Mouse (Mus musculus): ENCODE data around the gene Gm5108.

- no peak for TF ChIP-seq POLR2A (IDR thresholded peaks at IDR 0.05; ENCODE audit: low read depth, low read length)
- no peak for TF ChIP-seq CTCF (conservative IDR thresholded peaks at IDR 0.05; ENCODE audit: insufficient read depth, insufficient read length, low read depth, low read length)
Measured at GRCm38 (mm10) chr5:68011569-68011968, 70.1 kb downstream of the Gm5108 start.

Data from kidney, adult 2 months (tissue).